Mouse (Mus musculus) forebrain, postnatal 0 days (tissue): ENCODE measurements around the gene Kank4. TPM values are rescaled to one million over a fixed set of nuclear protein-coding genes. Genes with fewer than 3 reads are reported as not detected.
A peak's percentile ranks its signal among the peaks of the same experiment; 100 is the strongest.

ENCODE experiments used
- ATAC-seq: fragments of 200-750 bp; cut with Nextera tagmentation; 2 replicates; pipeline ENCODE4 v1.8.0; 2017; ENCODE audit warnings: mild to moderate bottlenecking, moderate library complexity
- DNase-seq: peaks from one replicate; pipeline ENCODE4 v3.0.0-alpha.2; 2015
- H3K27ac ChIP-seq: fragments of 300-500 bp; sonication (generic); 2 replicates; pipeline ENCODE4 v1.5.1; 2014; ENCODE audit warnings: low read depth, mild to moderate bottlenecking, antibody characterized with exemption, low read length, moderate library complexity, mixed read lengths
- H3K27me3 ChIP-seq: fragments of 300-500 bp; sonication (generic); 2 replicates; pipeline ENCODE4 v1.6.1; 2014; ENCODE audit warnings: mild to moderate bottlenecking, low read length, mixed read lengths; ENCODE audit not compliant: insufficient read depth
- H3K36me3 ChIP-seq: fragments of 300-500 bp; sonication (generic); 2 replicates; pipeline ENCODE4 v1.6.1; 2014; ENCODE audit warnings: mild to moderate bottlenecking, moderate library complexity; ENCODE audit not compliant: insufficient read depth
- H3K4me1 ChIP-seq: fragments of 300-500 bp; sonication (generic); 2 replicates; pipeline ENCODE4 v1.6.1; 2014; ENCODE audit warnings: antibody characterized with exemption; ENCODE audit not compliant: insufficient read depth
- H3K4me2 ChIP-seq: fragments of 300-500 bp; sonication (generic); 2 replicates; pipeline ENCODE4 v1.6.1; 2014; ENCODE audit warnings: low read depth, mild to moderate bottlenecking, moderate library complexity
- H3K4me3 ChIP-seq: fragments of 300-500 bp; sonication (generic); 2 replicates; pipeline ENCODE4 v1.5.1; 2014; ENCODE audit warnings: low read depth, low read length, mixed read lengths
- H3K9ac ChIP-seq: fragments of 300-500 bp; sonication (generic); 2 replicates; pipeline ENCODE4 v1.6.1; 2014; ENCODE audit warnings: mild to moderate bottlenecking
- H3K9me3 ChIP-seq: fragments of 300-500 bp; sonication (generic); 2 replicates; pipeline ENCODE4 v1.6.1; 2016; ENCODE audit warnings: low read length
- CTCF ChIP-seq: sonication (generic); IDR thresholded peaks from 2 replicates; pipeline ENCODE4 v1.5.1; 2016; ENCODE audit warnings: antibody characterized with exemption, control low read depth, low read depth
- WGBS: fragments of 180-500 bp; shearing (Covaris S2); extraction: QIAGEN DNeasy Blood & Tissue Kit; methylation state at CpG from one replicate; pipeline ENCODE4 v1.1.7; 2014; 5-methylcytosine and 5-hydroxymethylcytosine counted together
- polyA plus RNA-seq: library from polyadenylated mRNA; unstranded; fragments of >200 nt; fragmentation: Nextera tagmentation; extraction: Ambion mirVana; gene quantifications from 2 replicates; pipeline ENCODE4 v1.2.1, GENCODE M21; 2015
- total RNA-seq: library from RNA; depleted of rRNA; stranded (reverse); fragments of >200 nt; gene quantifications from 2 replicates; pipeline ENCODE4 v1.2.3, GENCODE M21; 2014

The Kank4 gene
- total and polyA plus RNA-seq, 2 experiments from 2014 or later, result 0.17 to 1.9 TPM

DNA sequence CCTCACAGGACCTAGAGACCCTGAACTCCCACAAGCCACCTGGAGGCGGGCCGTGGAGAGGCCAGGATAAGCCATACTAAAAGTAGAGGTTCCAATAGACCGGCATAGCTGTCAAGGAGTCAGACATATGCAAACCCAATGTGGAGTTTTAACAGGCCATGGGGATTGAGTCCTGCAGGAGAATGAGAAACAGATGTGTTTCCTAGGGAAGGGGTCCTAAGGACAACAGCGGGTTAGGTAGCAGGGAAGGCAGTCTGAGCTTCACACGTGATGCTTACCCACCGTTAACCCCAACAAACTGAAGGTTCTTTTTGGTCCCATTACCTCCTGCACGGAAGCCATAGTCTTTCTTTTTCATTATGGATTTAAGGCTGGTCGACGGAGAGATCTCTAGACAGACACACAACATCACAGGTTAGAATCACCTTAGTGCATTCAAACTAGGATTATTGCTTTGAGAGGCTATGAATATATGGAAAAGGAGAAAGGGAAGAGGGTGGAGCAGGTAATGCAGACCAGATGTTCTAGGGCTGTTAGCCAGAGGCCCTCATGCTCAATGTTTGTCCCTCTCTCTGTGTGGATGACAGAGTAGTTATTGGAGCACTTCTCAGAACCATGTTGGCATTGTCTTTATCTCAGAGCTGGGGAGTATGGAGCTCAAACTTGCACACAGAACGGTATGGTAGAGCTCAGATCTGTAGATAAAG, 40.5 kb downstream of the Kank4 start:
- no peak for DNase-seq
- no peak for ATAC-seq
- no peak overlapping the region for H3K27ac ChIP-seq
- H3K9ac ChIP-seq, result no peak overlapping the region
- H3K4me2 ChIP-seq, result no peak overlapping the region
- no peak for TF ChIP-seq CTCF
- no peaks in the 10 kb centered on the region for H3K27me3 ChIP-seq
- H3K36me3 ChIP-seq, result no peaks in the 10 kb centered on the region
- H3K9me3 ChIP-seq, result no peaks in the 10 kb centered on the region
- WGBS, result 94% methylated on average over 10 of the region's 10 CpGs
- H3K4me1 ChIP-seq, result no peaks in the 10 kb centered on the region
- no peak overlapping the region for H3K4me3 ChIP-seq

DNA sequence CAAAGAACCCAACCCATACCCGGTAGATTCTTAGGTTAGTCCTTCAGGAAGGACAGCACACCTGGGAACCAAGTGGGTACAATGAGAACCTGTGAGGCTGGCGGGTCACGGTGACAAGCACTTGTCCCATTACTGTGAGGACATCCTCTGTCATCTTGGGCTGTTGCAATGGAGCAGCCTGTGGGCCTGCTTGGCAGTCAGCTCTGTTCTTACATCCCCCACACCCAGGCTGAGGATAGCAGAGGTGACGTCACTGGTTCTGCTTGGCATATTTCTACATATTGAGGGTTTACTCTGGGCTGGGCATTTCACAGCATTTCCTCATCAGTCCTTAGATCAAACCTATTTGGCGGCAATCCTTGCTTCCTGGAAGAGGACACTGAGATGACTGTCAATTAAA, 43.6 kb downstream of the Kank4 start:
- Histone ChIP-seq H3K27me3 (no peaks in the 10 kb centered on the region), H3K36me3 (no peaks in the 10 kb centered on the region), H3K4me2 (no peak overlapping the region), H3K27ac (no peak overlapping the region), H3K9me3 (no peaks in the 10 kb centered on the region), H3K9ac (no peak overlapping the region), H3K4me3 (no peak overlapping the region), H3K4me1 (no peaks in the 10 kb centered on the region)
- no peak for DNase-seq
- TF ChIP-seq CTCF, result no peak
- 95% methylated on average over 5 of the region's 5 CpGs for WGBS
- ATAC-seq, result no peak

DNA sequence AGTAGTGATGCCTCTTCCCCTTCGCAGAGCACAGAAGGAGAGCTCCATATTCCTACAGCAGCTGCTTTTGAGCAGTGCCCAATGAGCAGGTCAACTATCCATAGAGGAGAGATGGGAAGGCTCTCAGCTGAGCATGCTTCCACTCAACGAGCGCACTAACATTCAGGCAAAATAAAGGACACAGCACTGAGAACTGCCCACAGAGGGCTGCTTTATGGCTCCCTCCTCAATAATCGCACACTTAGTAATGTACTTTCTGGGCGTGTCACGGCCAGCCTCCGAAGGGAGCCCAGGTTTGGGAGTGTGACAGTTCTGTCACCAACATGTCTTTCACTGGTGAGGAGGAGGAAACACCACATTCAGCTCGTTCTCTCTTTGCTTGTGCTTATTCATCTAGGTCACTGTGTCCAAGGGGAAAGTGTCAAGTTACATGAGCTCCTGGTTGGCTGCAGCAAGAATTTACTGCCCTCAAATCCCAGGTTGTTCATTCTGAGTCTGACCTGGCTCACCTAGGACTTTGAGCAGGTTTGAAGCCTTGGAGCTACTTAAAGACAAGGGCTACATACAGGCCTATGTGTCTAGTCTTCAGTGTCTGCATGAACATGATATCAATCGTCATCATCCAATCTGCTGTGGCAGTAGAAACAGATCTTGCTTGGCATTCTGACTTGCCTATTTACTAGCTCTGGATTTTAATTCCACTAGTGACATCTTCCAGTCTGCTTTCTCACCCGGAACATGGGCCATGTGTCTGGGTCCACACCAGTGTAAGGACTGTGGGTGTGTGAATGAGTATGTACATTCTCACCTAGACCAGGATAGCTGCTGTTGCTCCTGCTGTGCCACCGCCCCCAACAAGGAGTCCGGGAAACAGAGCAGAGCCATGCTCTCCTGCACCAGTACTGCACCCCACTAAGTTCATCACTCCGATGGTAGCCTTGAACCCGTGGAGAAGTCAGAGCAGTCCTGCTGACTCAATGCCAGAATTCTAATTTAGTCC, 49.9 kb downstream of the Kank4 start:
- DNase-seq (no peak), ATAC-seq (no peak)
- no peak overlapping the region for H3K27ac ChIP-seq
- H3K9ac ChIP-seq, result no peak overlapping the region
- no peak overlapping the region for H3K4me2 ChIP-seq
- 83% methylated on average over 14 of the region's 14 CpGs for WGBS
- no peaks in the 10 kb centered on the region for H3K4me1 ChIP-seq
- no peaks in the 10 kb centered on the region for H3K36me3 ChIP-seq
- TF ChIP-seq CTCF, result no peak
- no peaks in the 10 kb centered on the region for H3K9me3 ChIP-seq
- no peak overlapping the region for H3K4me3 ChIP-seq
- H3K27me3 ChIP-seq, result no peaks in the 10 kb centered on the region

DNA sequence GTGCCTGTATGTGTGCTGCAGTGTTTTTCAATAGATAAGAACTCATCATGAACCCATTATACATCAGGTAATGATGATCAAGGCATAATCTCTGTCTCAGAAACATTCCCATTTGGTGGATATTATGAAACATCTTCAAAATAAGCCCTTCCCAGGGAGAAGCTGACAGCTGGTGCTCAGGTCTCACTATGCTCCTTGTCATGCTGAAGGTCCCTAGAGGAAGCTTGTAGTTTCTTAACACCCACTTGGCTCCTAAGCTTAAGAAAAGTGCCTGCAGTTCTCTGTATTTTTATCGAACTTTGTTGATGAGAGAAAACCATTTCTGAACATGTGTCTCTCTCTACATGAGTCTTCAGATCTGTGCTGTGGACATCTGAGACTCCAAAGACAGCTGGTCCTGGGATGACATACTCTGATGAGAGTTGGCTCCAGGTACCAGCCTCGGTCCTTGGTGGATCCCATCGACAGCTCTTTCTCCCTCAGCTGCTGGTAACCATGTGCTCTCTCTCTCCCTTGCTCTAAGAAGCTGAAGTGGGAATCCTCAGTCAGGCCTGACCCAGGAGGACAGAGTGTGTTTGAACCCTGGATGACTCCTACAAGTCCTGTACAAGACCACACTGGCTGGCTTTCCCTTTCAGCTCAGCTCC, 58.3 kb downstream of the Kank4 start:
- DNase-seq (no peak), ATAC-seq (no peak)
- WGBS, result 67% methylated on average over 3 of the region's 3 CpGs

DNA sequence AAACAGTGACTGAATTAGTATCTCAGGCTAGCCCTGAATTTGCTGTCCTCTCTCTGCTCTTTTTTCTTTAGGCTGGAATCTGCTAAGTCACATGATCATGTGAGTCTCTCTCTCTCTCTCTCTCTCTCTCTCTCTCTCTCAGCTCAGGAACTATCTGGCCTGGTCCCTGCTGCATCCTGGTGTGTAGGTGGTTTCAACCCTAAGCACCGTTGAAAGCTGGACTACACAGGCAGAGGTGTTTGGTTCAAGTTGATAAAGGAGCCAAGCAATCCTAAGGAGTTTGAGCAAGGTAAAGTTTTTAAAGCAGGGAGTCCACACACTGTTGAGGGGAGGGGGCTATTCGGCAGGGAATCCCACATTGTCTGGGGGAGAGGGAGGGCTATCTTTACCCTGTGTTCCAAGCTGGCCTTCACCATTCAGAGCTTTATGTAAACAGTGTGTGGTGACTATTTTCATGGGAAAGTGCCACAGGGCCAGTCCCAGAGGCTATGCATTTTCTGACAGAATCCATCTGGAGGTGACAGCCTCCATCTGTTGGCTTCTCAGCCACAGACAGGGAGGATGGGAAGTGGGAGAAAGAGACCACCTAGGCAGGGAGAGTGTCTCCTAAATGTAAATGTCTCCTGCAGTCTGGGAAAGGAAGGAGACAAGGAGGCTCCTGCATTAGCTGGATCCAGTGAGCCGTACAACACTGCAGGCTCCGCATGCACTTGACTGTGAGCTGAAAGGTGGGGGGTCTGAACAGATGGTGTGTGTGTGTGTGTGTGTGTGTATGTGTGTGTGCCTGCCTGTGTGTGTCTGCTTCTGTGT, 59.1 kb downstream of the Kank4 start:
- Histone ChIP-seq H3K9me3 (no peaks in the 10 kb centered on the region), H3K27ac (no peak overlapping the region), H3K36me3 (no peaks in the 10 kb centered on the region), H3K4me2 (no peak overlapping the region), H3K4me3 (no peak overlapping the region), H3K4me1 (no peaks in the 10 kb centered on the region), H3K27me3 (no peaks in the 10 kb centered on the region), H3K9ac (no peak overlapping the region)
- DNase-seq, result peak; percentile 42
- no peak for TF ChIP-seq CTCF
- 37% methylated on average over 4 of the region's 4 CpGs for WGBS
- peak; percentile 66 for ATAC-seq

More for the DNA sequence above, 58.3 kb downstream of the Kank4 start:
- H3K9ac ChIP-seq, result no peak overlapping the region
- no peak for TF ChIP-seq CTCF
- H3K4me2 ChIP-seq, result no peak overlapping the region
- H3K9me3 ChIP-seq, result no peaks in the 10 kb centered on the region
- no peak overlapping the region for H3K4me3 ChIP-seq
- no peaks in the 10 kb centered on the region for H3K4me1 ChIP-seq
- no peaks in the 10 kb centered on the region for H3K27me3 ChIP-seq
- no peak overlapping the region for H3K27ac ChIP-seq
- H3K36me3 ChIP-seq, result no peaks in the 10 kb centered on the region

DNA sequence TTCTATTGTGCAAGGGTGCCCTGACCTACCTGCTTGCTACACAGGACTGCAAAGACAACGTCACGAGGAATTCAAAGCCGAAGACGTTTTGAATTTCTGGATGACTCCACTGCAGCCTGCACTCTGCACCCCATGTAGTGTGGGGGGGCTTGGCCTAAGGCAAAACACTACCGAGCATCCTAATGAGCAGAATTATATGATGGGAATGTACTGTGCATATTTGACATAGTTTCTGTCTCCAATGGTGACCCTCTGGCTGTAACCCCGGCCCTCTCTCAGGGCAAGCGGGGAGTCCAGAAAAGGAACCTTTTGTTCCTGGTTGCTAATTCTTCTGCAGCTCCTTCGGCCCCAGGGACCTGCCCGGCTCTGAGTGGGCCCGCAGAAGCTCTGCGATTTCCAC, 61.2 kb downstream of the Kank4 start:
- H3K4me2 ChIP-seq, result no peak overlapping the region
- no peak overlapping the region for H3K4me3 ChIP-seq
- no peaks in the 10 kb centered on the region for H3K9me3 ChIP-seq
- WGBS, result 16% methylated on average over 11 of the region's 11 CpGs
- ATAC-seq (peak; percentile 19; the same call in 1 of the 2 replicates), DNase-seq (no peak)
- no peak for TF ChIP-seq CTCF
- H3K36me3 ChIP-seq, result no peaks in the 10 kb centered on the region
- no peak overlapping the region for H3K27ac ChIP-seq
- H3K9ac ChIP-seq, result no peak overlapping the region
- H3K4me1 ChIP-seq, result no peaks in the 10 kb centered on the region
- no peaks in the 10 kb centered on the region for H3K27me3 ChIP-seq
